Mouse (Mus musculus) c-Kit-positive CD71-negative TER-119-negative erythroid progenitor cells, embryonic 14.5 days (primary cell): ENCODE measurements around the gene Klhdc10.
A peak's percentile ranks its signal among the peaks of the same experiment; 100 is the strongest.
"Not testable (repeated sequence)": the region's sequence is repeated elsewhere in the genome, so short reads cannot be mapped to it uniquely, and the experiment has no call there.

Experiments used
- DNase-seq: peaks from one replicate; pipeline ENCODE4 v3.0.0-alpha.2; 2013; ENCODE audit warnings: low read depth

The Klhdc10 gene

DNA sequence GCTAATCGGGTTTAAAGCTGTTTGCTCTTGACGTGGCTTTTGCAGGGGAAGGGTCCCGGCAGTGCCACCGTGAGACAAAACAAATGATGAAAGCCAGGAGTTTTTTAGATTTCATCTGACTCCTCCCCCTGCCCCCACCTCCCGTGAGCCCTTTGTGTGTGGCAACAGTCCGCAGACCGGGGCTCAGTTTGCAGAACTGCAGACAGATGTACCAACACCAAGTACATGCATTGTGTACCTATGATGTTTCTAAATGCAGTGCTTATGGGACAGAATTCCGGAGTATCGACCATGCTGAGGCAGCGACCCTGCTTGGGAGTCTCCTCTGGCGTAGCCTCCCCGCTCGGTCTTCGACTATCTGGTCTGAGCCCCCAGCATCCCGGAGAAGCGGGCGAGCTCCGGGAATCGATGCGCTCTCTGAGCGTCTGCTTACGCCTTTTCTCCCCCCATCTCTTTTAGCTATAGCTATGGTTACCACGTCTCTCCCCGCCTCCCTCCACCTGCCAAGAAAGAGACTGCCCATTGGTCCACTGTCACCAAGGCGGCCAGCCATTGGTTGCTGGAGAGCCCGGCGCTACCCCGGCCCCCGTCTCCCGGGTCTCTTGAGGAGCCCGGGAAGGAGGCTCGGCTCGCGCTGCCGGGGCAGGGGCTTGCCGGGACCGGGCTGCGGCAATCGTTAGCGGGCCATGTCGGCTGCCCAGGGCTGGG, at the start of gene Klhdc10:
Gene Klhdc10, plus strand, starts transcription at position 561 of the 708 bp plus-strand sequence.
- peak; percentile 96 for DNase-seq

DNA sequence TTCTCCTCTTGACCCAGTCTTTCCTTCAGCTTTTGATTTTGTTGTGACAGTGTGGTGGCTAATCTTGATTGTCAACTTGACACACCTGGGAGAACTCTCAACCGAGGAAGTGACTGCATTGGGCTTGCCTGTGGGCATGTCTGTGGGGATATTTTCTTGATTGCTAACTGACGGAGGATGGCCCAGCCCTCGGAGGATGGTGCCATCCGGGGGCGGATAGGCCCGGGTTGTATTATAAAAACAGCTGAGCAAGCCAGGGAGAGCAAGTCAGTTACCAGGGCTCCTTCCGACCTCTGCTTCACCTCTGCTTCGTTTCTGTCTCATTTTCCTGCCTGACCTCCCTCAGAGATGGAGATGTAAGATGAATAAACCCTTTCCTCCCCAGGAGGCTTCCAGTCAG, 48.9 kb upstream of the Klhdc10 start:
- DNase-seq, result no peak

DNA sequence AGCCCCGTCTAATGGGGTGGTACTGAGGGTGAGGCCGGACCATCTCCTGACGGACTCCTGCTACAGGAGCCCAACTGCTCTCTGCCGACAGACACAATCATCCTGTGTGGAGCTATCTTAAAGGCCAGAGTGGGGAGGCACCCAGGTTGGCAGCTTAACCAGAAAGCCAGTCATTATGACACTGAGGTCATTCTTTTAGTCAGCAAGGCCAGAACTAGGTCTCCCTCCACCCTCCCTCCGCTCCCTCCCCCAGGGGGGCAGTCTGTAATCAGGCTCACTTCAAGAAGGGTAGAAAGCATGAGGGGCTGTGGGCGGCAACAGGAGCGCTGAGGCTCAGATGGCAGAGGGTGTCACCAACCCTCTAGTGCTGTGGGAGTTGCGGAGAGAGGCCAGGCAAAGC, 48.0 kb upstream of the Klhdc10 start:
- no peak for DNase-seq

DNA sequence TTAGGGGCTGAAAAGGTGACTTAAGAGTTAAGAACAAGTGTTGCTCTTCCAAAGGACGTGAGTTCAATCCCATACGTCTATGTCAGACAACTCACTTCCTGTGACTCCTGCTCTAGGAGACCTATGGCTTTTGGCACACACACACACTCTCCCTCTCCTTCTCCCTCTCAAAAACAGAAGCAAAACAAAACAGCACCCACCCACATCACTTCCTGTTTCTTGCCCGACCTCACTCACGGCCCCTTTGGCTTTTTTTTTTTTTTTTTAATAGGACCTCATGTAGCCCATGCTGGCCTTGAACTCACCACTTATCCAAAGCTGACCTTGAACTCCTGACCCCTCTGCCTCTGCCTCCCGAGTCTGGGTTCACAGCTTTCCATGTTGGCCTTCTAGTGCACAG, 46.9 kb upstream of the Klhdc10 start:
- DNase-seq, result no peak

DNA sequence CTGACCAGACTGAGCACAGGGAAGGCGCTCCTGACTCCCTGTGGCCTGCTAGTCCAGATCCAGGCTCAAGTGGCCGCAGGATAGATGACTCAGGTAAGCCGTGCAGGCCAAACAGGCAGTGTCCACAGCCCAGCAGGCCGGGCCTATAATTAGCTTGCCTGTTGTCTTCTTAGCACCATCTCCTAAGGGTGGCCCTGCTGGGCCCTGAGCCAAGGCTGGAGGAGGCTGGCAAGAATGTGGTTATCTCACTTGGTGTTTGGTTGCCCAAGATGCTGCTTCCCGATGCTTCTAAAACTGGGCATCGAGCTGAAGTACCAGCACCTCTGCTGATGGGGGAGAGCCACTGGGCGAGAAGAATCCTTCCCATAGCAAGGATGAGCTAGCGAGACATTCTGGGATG, 46.0 kb upstream of the Klhdc10 start:
- DNase-seq, result no peak

DNA sequence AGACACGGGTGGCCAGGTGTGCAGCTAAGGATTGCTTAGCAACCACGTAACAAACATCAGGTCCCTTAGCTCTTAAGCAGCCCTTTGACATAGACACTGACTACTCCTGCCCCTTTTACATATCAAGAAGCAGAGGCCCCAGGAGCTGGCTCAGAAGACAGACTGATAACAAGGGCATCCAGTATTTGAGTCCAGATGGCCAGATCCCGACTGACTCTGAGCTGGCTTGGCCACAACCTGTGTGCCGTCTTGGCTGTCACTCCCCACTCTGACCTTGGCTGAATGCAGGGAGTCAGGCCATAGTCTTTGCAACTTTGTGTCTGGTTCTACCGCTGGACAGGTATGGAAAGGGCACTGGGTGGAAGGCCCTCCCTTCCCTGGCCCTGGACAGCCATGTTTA, 45.5 kb upstream of the Klhdc10 start:
- DNase-seq, result no peak

DNA sequence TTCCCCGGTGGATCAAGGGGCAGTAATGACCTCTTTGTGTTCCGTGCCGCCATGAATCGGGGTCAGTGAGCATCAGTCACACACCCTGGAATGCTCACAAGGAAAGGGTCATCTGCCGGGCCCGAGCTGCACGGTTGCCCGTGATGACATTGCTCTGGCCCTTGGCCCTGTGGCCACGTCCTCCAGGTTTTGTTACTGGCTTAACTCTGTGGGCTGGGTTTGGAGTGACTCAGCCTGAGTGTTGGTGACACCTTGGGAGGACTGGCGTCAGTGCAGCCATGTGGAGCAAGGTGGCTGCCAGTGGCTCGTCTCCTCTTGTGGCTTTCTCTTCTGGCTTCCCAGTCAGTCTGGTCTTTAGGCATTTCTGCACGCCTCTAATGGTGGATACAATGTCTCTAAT, 45.0 kb upstream of the Klhdc10 start:
- no peak for DNase-seq

DNA sequence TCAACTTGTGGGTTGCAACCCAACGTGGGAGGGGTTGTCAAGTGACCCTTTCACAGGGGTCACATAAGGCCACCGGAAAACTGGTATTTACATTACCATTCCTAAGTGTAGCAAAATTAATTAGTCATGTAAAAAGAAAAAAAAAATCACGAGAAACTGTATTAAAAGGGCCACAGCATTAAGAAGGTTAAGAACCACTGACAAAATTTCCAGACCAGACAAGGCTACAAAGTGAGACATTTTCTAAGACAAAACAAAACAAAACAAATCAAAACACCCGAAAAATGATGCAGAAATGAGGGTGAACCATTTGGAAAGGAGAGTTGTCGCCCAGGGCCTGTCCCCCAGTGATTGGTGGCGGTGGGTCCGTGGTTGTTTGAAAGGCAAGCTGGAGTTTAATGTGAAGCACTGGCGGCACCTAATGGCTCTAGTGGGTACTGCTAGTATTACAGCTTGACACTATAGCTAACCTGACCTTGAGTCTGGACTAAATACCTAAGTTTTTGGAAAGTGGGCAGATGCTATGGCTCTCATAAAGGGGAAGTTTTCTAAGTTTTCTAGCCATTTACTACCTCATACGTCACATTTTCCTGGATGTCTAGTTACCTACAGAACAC, 44.0 kb upstream of the Klhdc10 start:
- DNase-seq, result peak; percentile 81

DNA sequence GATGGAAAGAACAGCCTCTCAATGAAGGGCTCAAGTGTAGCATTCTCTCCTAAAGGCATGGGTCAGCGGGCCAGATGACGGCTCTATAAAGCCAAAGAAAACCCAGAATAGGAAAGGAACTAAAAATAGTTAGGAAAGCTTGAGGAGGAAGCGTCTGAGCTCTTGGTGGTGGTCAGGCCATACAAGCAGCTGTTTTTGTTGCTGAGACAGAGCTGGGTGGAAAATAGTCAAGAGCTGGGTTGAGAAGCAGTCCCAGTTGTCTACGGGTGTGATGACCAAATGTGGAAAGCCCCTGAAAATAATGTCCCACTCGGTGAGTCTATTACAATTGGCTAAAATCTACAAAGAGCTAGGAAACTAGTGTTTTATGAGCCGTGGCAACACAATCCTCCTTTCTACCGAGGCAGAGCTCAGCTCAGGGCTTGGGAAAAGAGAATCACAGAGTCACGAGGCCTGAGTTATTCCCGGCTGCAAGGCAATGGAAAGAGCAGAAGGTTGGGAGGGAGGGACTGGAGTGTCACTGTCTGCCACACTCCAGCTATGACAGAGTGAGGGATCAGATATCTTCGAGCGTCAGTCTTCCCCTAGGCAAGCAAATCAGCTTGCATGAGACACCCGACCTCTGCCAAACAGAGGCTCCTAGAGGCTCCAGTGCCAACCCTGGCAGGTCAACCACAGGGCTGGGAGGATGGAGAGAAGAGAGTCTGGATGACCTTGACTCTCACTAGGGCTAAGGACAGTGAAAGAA, 41.7 kb upstream of the Klhdc10 start:
- DNase-seq, result no peak

DNA sequence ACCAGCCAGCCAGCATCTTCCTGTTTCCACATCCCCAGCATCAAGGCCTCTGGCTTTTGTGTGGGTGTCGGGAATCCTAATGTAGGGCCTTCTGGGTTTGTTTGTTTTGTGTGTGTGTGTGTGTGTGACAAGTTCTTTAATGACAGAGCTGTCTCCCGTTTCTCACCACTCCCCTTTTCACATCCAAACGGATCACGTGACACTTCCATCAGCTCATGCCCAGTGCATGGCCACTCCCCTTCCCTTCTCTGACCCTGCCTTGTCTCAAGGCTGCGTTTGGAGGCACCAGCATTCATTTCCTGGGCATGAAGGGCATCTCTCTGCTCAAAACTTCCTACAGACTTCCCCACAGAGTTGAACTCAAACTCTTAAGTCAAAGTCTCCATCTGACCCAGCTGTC, 37.9 kb upstream of the Klhdc10 start:
- DNase-seq, result no peak

DNA sequence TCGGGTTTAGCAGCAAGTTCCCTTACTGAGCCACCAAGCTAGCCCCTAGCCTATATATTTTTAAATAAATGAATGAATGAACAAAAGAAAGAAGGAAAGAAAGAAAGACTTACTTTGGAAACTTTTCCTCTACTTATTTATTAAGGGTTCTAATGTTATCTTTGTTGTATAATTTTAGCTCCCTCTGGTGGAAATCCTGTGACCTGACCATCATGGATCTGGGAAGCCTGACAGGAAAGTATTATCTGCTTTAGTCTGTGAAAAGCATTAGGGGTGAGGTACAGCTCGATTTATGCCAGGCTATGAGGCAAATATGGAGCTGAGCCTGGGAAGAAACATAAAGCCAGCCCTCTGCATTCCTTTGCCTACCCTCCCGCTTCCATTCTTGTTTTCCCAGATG, 32.4 kb upstream of the Klhdc10 start:
- DNase-seq, result no peak

DNA sequence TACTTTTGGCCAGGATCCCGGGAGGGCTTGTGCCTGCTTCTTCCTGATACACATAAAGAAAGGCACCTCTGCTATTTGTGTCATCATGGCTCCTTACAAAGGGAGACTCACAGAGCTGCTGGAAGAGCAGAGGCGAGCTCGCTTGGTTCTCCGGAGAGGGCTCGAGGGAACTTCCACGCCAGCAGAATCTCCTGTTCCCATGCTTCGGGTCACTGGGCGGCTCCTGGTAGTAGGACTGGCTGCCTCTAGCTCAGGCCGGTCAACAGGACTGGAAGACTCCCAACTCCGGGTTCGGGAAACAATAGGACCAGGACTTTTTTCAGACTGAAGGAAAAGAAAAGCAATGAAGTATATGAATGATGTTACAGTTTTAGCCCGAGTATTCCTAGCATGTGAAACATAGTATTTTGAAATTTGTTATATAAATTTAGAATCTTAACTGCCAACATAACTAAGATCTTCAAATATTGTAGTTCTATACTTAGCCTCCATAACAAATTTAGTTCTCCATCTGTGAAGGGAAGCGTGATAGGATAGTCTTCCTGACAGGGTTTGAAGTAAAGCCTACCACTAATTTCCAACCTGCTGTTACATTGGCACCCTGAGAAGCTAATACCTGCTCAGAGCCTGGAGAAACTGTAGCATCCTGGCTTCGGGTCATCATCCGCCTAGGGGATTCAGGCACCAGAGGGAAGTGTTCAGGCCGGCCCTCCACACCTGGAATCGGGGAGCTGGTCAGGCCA, 28.9 kb upstream of the Klhdc10 start:
- no peak for DNase-seq

DNA sequence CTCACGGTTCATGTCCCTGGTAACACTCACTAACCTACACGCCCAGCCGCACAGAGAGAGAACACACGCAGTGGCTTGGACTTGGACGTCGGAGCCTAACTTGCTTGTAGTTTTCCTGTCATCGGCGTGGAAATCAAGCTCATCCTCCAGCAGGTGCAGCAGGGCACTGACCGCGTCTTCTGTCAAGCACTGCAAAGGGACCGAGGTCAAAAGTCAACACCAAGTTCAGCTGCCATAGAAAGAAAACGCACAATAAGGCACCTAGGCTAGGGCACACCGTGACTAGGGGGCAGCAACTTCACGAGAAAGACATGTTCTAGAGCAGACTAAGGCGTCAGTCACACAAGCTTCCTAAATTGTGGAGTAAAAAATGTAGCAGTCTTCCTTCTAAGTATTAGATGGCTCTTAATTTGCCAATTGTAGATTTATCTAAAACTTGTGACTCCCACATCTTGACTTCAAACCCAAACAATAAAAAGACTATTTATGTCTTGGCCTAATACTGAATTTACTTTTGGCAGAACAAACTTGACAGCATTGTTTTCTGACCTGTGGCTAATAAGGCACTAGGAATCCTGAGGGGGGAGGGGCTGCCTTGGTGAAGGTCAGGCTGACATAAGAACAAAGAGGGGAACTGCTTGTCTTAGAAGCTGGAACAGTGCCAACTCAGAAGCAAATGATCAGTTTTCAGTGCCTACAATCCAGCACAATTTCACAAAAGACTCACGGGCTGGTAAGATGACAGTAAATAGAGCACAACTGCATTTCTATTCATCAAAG, 26.7 kb upstream of the Klhdc10 start:
- DNase-seq, result no peak

DNA sequence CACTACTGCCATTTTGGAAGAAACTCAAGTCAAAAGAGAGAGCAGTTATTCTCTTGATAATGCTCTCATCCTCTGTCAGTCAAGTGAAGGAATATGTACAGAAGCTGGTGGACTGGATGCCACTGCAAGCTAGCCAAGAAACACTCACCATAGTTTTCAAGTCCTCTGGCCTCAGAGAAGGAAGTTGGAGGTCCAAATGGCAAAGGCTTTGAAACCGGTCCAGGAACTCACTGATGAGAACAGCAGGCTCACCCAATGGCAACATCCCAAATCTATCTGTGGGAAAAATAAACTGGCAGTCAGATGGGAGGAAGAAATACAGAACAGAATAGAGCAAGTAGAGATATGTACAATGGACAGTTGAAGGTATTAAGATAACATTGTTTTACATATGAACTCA, 25.9 kb upstream of the Klhdc10 start:
- no peak for DNase-seq

DNA sequence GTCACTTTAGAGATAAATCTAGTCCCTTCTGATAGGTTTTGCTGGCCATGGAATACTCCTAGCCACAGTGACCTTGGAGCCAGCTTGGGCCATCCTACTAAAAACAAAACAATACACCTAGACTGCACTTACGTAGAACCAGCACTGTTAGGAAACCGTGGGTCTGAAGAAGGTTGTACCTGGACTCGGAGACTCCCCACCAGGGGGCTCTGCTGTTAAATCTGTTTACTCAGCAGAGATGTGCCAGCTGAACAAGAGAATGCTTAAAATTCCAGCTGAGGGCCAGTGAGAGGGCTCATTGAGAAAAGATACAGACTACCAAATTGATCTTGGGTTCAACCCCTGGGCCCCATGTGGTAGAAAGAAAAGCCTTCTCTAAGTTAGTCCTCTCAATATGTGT, 20.6 kb upstream of the Klhdc10 start:
- no peak for DNase-seq

DNA sequence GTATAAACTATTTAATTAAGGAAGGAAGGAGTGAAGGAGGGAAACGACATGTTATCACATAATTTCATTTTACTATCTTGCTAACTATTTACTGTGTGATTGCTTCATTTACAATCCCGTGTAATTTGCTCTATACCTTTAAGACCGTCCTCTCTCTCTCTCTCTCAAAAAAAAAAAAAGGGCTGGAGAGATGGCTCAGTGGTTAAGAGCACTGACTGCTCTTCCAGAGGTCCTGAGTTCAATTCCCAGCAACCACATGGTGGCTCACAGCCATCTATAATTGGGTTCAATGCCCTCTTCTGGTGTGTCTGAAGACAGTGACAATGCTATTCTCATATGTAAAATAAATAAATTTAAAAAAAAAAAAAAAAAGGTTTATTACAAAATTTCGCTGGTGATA, 11.4 kb upstream of the Klhdc10 start:
- not testable (repeated sequence) for DNase-seq

DNA sequence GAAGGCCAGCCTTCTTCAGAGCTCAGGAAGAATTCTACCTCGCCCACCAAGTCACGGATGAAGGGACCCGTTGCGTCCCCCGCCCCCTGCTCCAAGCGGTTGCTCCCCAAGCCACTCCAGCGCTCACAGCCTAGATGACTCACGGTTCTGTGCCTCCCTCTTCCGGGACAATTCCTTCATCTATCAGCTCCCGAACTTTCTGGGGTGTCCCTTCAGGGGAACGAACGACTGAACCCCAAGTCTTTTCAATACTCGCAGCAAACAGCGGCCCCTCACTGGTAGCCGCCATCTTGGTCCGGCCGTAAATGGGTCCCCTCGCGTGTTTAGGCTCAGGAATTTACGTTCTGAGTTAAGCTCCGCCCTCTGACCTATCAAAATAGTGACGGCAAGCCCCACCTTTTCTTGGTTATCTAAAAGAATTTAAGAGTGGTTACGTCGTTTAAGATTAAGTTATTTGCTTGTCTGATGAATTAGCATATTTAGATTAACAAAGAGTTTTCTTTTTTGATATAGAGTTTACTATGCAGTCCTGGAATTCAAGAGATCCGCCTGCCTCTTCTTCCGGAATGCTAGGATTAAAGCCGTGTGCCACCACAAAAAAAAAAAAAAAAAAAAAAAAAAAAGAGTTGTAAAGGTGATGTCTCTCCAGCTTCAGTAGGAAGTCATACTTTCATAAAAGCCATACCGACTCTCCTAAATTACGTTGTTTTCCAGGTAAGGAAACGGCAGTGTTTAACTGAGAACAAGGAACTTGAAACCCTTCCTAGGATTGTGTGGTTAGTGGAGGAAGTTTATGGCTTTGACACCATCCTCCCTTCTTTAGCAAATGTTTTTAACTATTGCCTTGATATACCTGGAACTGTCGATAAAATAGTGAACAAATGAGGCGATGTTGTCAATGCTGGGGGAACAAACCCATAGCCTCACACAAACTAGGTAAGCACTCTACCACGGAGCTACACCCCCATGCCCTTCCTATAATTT, 10.7 kb upstream of the Klhdc10 start, which contains the start of gene Zc3hc1:
Gene Zc3hc1, minus strand, starts transcription at position 315 of the 984 bp plus-strand sequence.
- DNase-seq, result peak; percentile 86

DNA sequence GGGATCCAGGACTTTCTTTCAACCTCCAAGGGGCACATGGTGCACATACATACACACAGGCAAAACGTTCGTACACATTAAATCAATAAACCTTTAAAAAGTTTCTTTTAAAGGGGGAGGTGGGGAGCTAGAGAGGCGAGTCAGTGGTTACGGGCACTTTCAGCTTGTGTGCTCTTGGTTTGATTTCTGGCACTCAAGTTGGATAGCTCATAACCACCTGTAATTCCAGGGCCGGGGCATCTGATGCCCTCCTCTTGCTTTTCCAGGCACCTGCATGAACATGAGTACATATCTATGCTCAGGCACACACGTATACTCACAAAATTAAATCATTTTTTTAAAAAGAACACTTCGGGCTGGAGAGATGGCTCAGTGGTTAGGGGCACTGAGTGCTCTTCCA, 9.7 kb upstream of the Klhdc10 start:
- DNase-seq, result no peak

DNA sequence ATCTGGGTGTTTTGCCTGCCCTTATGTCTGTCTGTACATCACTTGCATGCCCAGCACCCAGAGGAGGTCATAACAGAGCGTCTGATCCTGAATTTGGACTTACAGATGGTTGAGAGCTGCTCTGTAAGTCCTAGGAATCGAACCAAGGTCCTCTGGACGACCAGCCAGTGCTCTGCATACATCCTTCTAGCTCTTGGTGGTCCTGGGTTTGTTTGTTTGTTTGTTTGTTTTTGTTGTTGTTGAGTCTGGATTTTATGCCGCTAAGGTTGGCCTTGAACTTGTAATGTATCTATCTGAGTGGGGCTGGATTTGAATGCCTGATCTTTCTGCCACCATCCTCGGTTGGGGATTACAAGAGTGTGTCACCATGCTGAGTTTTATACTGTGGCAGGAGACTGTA, 1.5 kb upstream of the Klhdc10 start:
- DNase-seq, result no peak

DNA sequence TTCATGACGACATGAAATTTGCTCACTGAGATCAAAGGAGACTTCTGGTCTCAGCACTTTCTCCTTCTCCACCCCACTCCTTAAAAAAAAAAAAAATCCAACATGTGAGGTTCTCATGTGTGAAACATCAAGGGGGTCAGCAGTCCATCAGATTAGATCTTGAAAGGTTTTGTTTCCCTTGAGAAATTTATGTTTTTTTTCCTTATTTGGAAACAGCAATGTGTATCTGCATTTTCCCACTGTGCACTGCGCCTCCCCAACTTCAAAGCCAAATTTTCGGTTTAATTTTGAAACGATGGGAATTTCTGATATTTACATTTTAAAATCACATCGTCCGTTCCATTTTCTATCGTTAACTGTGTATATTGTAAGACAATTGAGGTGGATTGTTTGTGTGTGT, 952 bp upstream of the Klhdc10 start:
- no peak for DNase-seq

DNA sequence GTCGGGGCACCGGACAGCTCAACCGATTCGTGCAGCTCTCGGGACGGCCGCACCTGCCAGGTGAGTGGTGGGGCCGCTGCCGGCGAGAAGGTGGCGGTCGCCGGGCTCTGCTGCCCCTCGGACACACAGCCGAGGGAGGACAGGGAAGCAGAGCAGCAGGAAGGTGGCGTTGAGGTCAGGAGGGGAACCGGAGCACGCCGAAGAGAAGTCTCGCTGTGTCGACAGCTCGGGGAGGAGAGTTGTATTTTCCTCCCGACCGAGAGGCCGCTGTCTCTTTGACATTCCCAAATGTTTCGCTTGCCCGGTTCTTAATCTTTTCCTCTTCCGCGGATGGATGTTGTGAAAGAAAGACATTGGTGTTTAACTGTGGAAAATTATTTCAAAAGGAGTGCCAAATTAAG, 423 bp downstream of the Klhdc10 start:
- no peak for DNase-seq
